Mouse (Mus musculus) myocyte (in vitro differentiated cells): ENCODE results near the gene Nr1h3. TPM values are rescaled to one million over a fixed set of nuclear protein-coding genes. Genes with fewer than 3 reads are reported as not detected.

Experiments
- H3K27me3 ChIP-seq: one replicate; pipeline ENCODE4 v1.6.1; 2011; ENCODE audit not compliant: control insufficient read depth, insufficient read depth, insufficient read length
- H3K36me3 ChIP-seq: one replicate; pipeline ENCODE4 v1.6.1; 2011; ENCODE audit not compliant: control insufficient read depth, insufficient read depth
- H3K4me2 ChIP-seq: one replicate; pipeline ENCODE4 v1.6.1; 2011; ENCODE audit warnings: low read depth, control low read depth
- H3K4me3 ChIP-seq: one replicate; pipeline ENCODE4 v1.5.1; 2011; ENCODE audit warnings: mild to moderate bottlenecking, control low read depth, moderate library complexity
- H3K79me2 ChIP-seq: one replicate; pipeline ENCODE4 v1.6.1; 2011; ENCODE audit not compliant: control insufficient read depth, insufficient read depth
- H3ac ChIP-seq: one replicate; pipeline ENCODE4 v1.6.1; 2011; ENCODE audit not compliant: control insufficient read depth, insufficient read length
- CEBPB ChIP-seq: IDR thresholded peaks from 2 replicates; pipeline ENCODE4 v1.6.1; 2011; ENCODE audit warnings: mild to moderate bottlenecking, moderate library complexity; ENCODE audit not compliant: poor library complexity, insufficient read depth, severe bottlenecking
- E2F4 ChIP-seq: IDR thresholded peaks from one replicate; pipeline ENCODE4 v1.6.1; 2011; ENCODE audit warnings: mild to moderate bottlenecking, control low read depth, moderate library complexity; ENCODE audit not compliant: insufficient read depth
- MAX ChIP-seq: IDR thresholded peaks from one replicate; pipeline ENCODE4 v1.6.1; 2011; ENCODE audit warnings: low read depth, mild to moderate bottlenecking, control low read depth
- MYOD1 ChIP-seq, 3 experiments: IDR thresholded peaks; one replicate each; pipeline ENCODE4 v1.6.1; 2011; ENCODE audit warnings: control low read depth in 2 of 3, low read depth in 2 of 3, mild to moderate bottlenecking in 2 of 3, moderate library complexity in 1 of 3; ENCODE audit not compliant: insufficient read length in 2 of 3, control insufficient read depth in 1 of 3
- MYOG ChIP-seq, 3 experiments: IDR thresholded peaks; one replicate each; pipeline ENCODE4 v1.6.1; 2011; ENCODE audit warnings: control low read depth in 2 of 3, low read depth in 2 of 3, mild to moderate bottlenecking in 2 of 3; ENCODE audit not compliant: insufficient read length in 2 of 3, control insufficient read depth in 1 of 3, insufficient read depth in 1 of 3
- POLR2A ChIP-seq: IDR thresholded peaks from one replicate; pipeline ENCODE4 v1.6.1; 2011; ENCODE audit warnings: low read depth, mild to moderate bottlenecking, control low read depth, moderate library complexity; ENCODE audit not compliant: insufficient read length
- POLR2AphosphoS2 ChIP-seq: IDR thresholded peaks from one replicate; pipeline ENCODE4 v1.6.1; 2011; ENCODE audit warnings: low read depth, control low read depth; ENCODE audit not compliant: insufficient read length
- REST ChIP-seq: IDR thresholded peaks from one replicate; pipeline ENCODE4 v1.6.1; 2011; ENCODE audit warnings: mild to moderate bottlenecking, control low read depth, moderate library complexity; ENCODE audit not compliant: insufficient read depth, insufficient read length
- SRF ChIP-seq: IDR thresholded peaks from one replicate; pipeline ENCODE4 v1.6.1; 2011; ENCODE audit warnings: low read depth; ENCODE audit not compliant: control insufficient read depth, insufficient read length
- TCF12 ChIP-seq: IDR thresholded peaks from one replicate; pipeline ENCODE4 v1.6.1; 2011; ENCODE audit warnings: mild to moderate bottlenecking, control low read depth; ENCODE audit not compliant: poor library complexity, insufficient read depth, severe bottlenecking
- TCF3 ChIP-seq: IDR thresholded peaks from one replicate; pipeline ENCODE4 v1.6.1; 2011; ENCODE audit warnings: low read depth, control low read depth; ENCODE audit not compliant: insufficient read length
- USF1 ChIP-seq: IDR thresholded peaks from one replicate; pipeline ENCODE4 v1.6.1; 2011; ENCODE audit warnings: low read depth, mild to moderate bottlenecking, control low read depth, moderate library complexity
- polyA plus RNA-seq: library from polyadenylated mRNA; unstranded; fragments of >200 nt; fragmentation: generic; extraction: Trizol; gene quantifications from one replicate; pipeline ENCODE4 v1.2.1, GENCODE M21; 2012; ENCODE audit warnings: missing spikeins

Nr1h3 gene
- polyA plus RNA-seq, 1 experiment = 0.53 TPM

DNA sequence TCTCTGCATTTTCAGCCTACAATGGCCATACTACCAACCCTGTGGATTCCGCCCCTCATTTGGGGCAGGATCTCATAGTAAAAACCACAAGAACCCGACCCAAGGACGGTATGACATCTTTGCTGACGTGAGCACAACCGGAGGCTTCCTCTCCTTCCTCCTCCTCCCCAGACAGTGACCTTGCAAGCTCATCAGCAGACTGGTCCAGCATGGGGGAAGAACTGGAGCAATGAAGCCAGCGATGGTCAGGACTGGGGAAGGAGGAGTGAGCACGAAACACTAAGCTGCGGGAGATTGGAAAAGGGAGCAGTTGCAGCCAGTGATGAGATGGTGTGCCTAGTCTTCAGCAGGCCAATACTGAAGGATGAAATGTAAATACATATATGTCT, 20.6 kb downstream of the Nr1h3 start:
- TF ChIP-seq MYOD1 (IDR thresholded peaks at IDR 0.05; ENCODE audit: control insufficient read depth in 1 of 3, insufficient read length in 2 of 3, low read depth in 2 of 3) (no peak), E2F4 (no peak), MYOG (IDR thresholded peaks at IDR 0.05; ENCODE audit: control insufficient read depth in 1 of 3, insufficient read depth in 1 of 3, insufficient read length in 2 of 3, low read depth in 2 of 3) (no peak), MAX (no peak), POLR2AphosphoS2 (no peak), REST (no peak), TCF3 (no peak), TCF12 (no peak), SRF (no peak), POLR2A (no peak), USF1 (no peak), CEBPB (no peak)

GRCm38 (mm10) chr2:91180706-91181105, 21.9 kb downstream of the Nr1h3 start:
- no peak overlapping the region for H3K4me3 ChIP-seq
- peaks cover 6% of the 10 kb centered on the region for H3K79me2 ChIP-seq
- H3K36me3 ChIP-seq = no peaks in the 10 kb centered on the region
- H3K27me3 ChIP-seq = no peaks in the 10 kb centered on the region
- H3ac ChIP-seq = no peak overlapping the region
- H3K4me2 ChIP-seq = no peak overlapping the region
- TF ChIP-seq MYOG (IDR thresholded peaks at IDR 0.05; ENCODE audit: control insufficient read depth in 1 of 3, insufficient read depth in 1 of 3, insufficient read length in 2 of 3, low read depth in 2 of 3) = peak in 1 of 3 experiments; percentile 23
- no peak for TF ChIP-seq CEBPB
- TF ChIP-seq MYOD1 (IDR thresholded peaks at IDR 0.05; ENCODE audit: control insufficient read depth in 1 of 3, insufficient read length in 2 of 3, low read depth in 2 of 3) = peak in 1 of 3 experiments; percentile 32

More for the DNA sequence above, 20.6 kb downstream of the Nr1h3 start:
- Histone ChIP-seq H3K36me3 (no peaks in the 10 kb centered on the region), H3K79me2 (peaks cover 6% of the 10 kb centered on the region), H3ac (peak overlapping the region; percentile 28), H3K4me3 (peak overlapping the region; percentile 42), H3K27me3 (no peaks in the 10 kb centered on the region), H3K4me2 (peak overlapping the region; percentile 95)

DNA sequence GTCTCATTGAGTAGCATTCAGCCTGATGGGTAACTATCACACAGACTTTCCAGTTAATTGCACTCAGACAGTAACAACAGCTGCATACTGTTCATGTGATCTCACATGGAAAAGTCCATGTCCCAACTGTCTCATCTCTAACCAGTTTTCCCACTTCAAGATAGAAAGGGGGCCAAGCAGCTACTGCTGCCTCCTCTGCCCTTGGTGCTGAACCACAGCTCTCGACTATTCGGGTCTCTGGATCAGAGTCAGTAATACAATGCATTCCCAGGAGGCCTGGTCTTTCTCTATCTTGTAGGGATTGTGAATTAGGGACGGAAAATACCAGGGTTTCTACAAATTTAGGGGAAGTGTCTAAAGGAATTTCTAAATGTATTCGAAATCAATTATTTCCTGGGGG, 22.8 kb downstream of the Nr1h3 start:
- Histone ChIP-seq H3ac (no peak overlapping the region), H3K79me2 (peaks cover 6% of the 10 kb centered on the region), H3K4me2 (no peak overlapping the region), H3K27me3 (no peaks in the 10 kb centered on the region), H3K4me3 (no peak overlapping the region), H3K36me3 (no peaks in the 10 kb centered on the region)
- TF ChIP-seq MYOG (IDR thresholded peaks at IDR 0.05; ENCODE audit: control insufficient read depth in 1 of 3, insufficient read depth in 1 of 3, insufficient read length in 2 of 3, low read depth in 2 of 3) (peak in 1 of 3 experiments; percentile 3), E2F4 (no peak), REST (peak; percentile 71), MYOD1 (IDR thresholded peaks at IDR 0.05; ENCODE audit: control insufficient read depth in 1 of 3, insufficient read length in 2 of 3, low read depth in 2 of 3) (peak in 2 of 3 experiments; percentile 9 to 10), POLR2A (no peak)

- no peaks in the 10 kb centered on the region for H3K36me3 ChIP-seq
- no peak overlapping the region for H3ac ChIP-seq
These were observed 26.4 kb downstream of the Nr1h3 start for GRCm38 (mm10) chr2:91176234-91176633.

DNA sequence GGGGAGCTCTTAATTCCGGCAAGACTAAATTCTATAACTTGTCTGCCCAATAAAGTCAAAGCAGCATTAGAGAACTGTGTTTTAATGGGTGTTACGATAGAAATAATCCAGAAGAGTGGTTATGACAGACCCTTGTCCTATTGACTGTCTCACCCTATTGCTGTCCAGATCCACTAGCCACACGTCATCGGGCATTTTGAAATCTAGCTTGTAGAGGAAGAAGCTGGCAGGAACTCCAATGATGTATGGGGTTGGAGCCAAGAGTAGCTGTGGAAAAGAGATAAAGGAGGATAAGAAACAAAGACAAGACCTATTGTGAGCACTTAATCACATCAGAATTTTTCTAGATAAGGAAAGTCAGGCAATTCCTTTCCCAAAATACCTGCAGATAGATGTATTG, 27.1 kb downstream of the Nr1h3 start:
- H3K79me2 ChIP-seq = no peaks in the 10 kb centered on the region
- no peak overlapping the region for H3K4me3 ChIP-seq
- no peaks in the 10 kb centered on the region for H3K27me3 ChIP-seq
- no peak for TF ChIP-seq REST
- TF ChIP-seq SRF = no peak
- TF ChIP-seq E2F4 = no peak
- TF ChIP-seq USF1 = no peak
- no peak for TF ChIP-seq CEBPB
- H3K4me2 ChIP-seq = no peak overlapping the region
- no peaks in the 10 kb centered on the region for H3K36me3 ChIP-seq
- H3ac ChIP-seq = no peak overlapping the region

More at GRCm38 (mm10) chr2:91176234-91176633, 26.4 kb downstream of the Nr1h3 start:
- TF ChIP-seq E2F4 (no peak), CEBPB (no peak), REST (no peak), TCF12 (no peak), TCF3 (no peak), MYOG (IDR thresholded peaks at IDR 0.05; ENCODE audit: control insufficient read depth in 1 of 3, insufficient read depth in 1 of 3, insufficient read length in 2 of 3, low read depth in 2 of 3) (no peak), USF1 (no peak), SRF (no peak), MYOD1 (IDR thresholded peaks at IDR 0.05; ENCODE audit: control insufficient read depth in 1 of 3, insufficient read length in 2 of 3, low read depth in 2 of 3) (no peak), MAX (no peak), POLR2AphosphoS2 (no peak), POLR2A (no peak)
- H3K4me2 ChIP-seq = no peak overlapping the region
- H3K79me2 ChIP-seq = no peaks in the 10 kb centered on the region
- no peaks in the 10 kb centered on the region for H3K27me3 ChIP-seq
- H3K4me3 ChIP-seq = no peak overlapping the region
